Mouse (Mus musculus): ENCODE measurements around the gene 1700093K21Rik. TPM values are rescaled to one million over a fixed set of nuclear protein-coding genes. Genes with fewer than 3 reads are reported as not detected.

Gene 1700093K21Rik
- total RNA-seq, 2 experiments from 2014 or later: 0.40 TPM; not detected in 1

Small RNAs within 50 kb of the gene (microRNA-seq; reads per million reads assigned to microRNA genes)
- gene Gm47279: not detected

Other genes with a start within 250 kb of the 1700093K21Rik start
- gene Usp34, start 214.3 kb downstream of the 1700093K21Rik start, total RNA-seq (2021): 100 to 1,000 TPM; 138 to 139 TPM
- 100 to 1,000 TPM; 105 to 114 TPM for gene Ahsa2, start 23.1 kb downstream of the 1700093K21Rik start, total RNA-seq (2021)
- gene 0610010F05Rik, start 112.5 kb upstream of the 1700093K21Rik start, total RNA-seq (2021): 100 to 1,000 TPM; 107 to 116 TPM
- 10 to 100 TPM; 23.1 to 24.7 TPM for gene Pus10, start 144.5 kb upstream of the 1700093K21Rik start, total RNA-seq (2021)
- 10 to 100 TPM; 22.6 to 22.7 TPM for gene Pex13, start 144.8 kb upstream of the 1700093K21Rik start, total RNA-seq (2021)
- 1 to 10 TPM; 2.1 to 2.2 TPM for gene Rel, start 249.8 kb upstream of the 1700093K21Rik start, total RNA-seq (2021)

All from left cerebral cortex, postnatal 4 days (tissue).